Mouse (Mus musculus): ENCODE measurements around the gene 2210016L21Rik. TPM values are rescaled to one million over a fixed set of nuclear protein-coding genes. Genes with fewer than 3 reads are reported as not detected.

2210016L21Rik gene
- polyA plus RNA-seq, 1 experiment, result 16.6 TPM

- Histone ChIP-seq H3K27ac (ENCODE audit: insufficient read depth, low read length) (no peak overlapping the region), H3K4me1 (ENCODE audit: control insufficient read depth, insufficient read depth, low read length) (no peaks in the 10 kb centered on the region), H3K4me3 (ENCODE audit: insufficient read depth, low read length) (no peak overlapping the region)
- no peak for TF ChIP-seq CTCF (IDR thresholded peaks at IDR 0.05; ENCODE audit: borderline replicate concordance, insufficient read depth, low read length)
- no peak for TF ChIP-seq POLR2A (IDR thresholded peaks at IDR 0.05; ENCODE audit: low read depth, low read length)
Measured at GRCm38 (mm10) chr5:114972201-114972600, 30.2 kb downstream of the 2210016L21Rik start.

- TF ChIP-seq POLR2A (IDR thresholded peaks at IDR 0.05; ENCODE audit: low read depth, low read length), result no peak
- no peak for TF ChIP-seq CTCF (IDR thresholded peaks at IDR 0.05; ENCODE audit: borderline replicate concordance, insufficient read depth, low read length)
- no peak overlapping the region for H3K27ac ChIP-seq (ENCODE audit: insufficient read depth, low read length)
- H3K4me1 ChIP-seq (ENCODE audit: control insufficient read depth, insufficient read depth, low read length), result no peaks in the 10 kb centered on the region
- no peak overlapping the region for H3K4me3 ChIP-seq (ENCODE audit: insufficient read depth, low read length)
Measured at GRCm38 (mm10) chr5:114973131-114973530, 31.2 kb downstream of the 2210016L21Rik start.

GRCm38 (mm10) chr5:114976935-114977334 is 35.0 kb downstream of the 2210016L21Rik start:
- no peaks in the 10 kb centered on the region for H3K4me1 ChIP-seq (ENCODE audit: control insufficient read depth, insufficient read depth, low read length)
- no peak overlapping the region for H3K27ac ChIP-seq (ENCODE audit: insufficient read depth, low read length)
- no peak for TF ChIP-seq POLR2A (IDR thresholded peaks at IDR 0.05; ENCODE audit: low read depth, low read length)
- no peak for TF ChIP-seq CTCF (IDR thresholded peaks at IDR 0.05; ENCODE audit: borderline replicate concordance, insufficient read depth, low read length)
- no peak overlapping the region for H3K4me3 ChIP-seq (ENCODE audit: insufficient read depth, low read length)

- TF ChIP-seq POLR2A (IDR thresholded peaks at IDR 0.05; ENCODE audit: low read depth, low read length) (no peak), CTCF (IDR thresholded peaks at IDR 0.05; ENCODE audit: borderline replicate concordance, insufficient read depth, low read length) (no peak)
- H3K4me3 ChIP-seq (ENCODE audit: insufficient read depth, low read length), result no peak overlapping the region
- no peak overlapping the region for H3K27ac ChIP-seq (ENCODE audit: insufficient read depth, low read length)
Measured at GRCm38 (mm10) chr5:114978473-114978872, 36.5 kb downstream of the 2210016L21Rik start.

GRCm38 (mm10) chr5:114978888-114979249 is 36.9 kb downstream of the 2210016L21Rik start:
- TF ChIP-seq POLR2A (IDR thresholded peaks at IDR 0.05; ENCODE audit: low read depth, low read length) (no peak), CTCF (IDR thresholded peaks at IDR 0.05; ENCODE audit: borderline replicate concordance, insufficient read depth, low read length) (peak; percentile 43; the same call in 1 of the 2 replicates)
- Histone ChIP-seq H3K4me1 (ENCODE audit: control insufficient read depth, insufficient read depth, low read length) (no peaks in the 10 kb centered on the region), H3K4me3 (ENCODE audit: insufficient read depth, low read length) (0 out of 2 replicates have a peak overlapping the region, but pooled peaks have one; percentile 6), H3K27ac (ENCODE audit: insufficient read depth, low read length) (no peak overlapping the region)

More at GRCm38 (mm10) chr5:114978473-114978872, 36.5 kb downstream of the 2210016L21Rik start:
- H3K4me1 ChIP-seq (ENCODE audit: control insufficient read depth, insufficient read depth, low read length), result no peaks in the 10 kb centered on the region

- Histone ChIP-seq H3K4me1 (ENCODE audit: control insufficient read depth, insufficient read depth, low read length) (no peaks in the 10 kb centered on the region), H3K4me3 (ENCODE audit: insufficient read depth, low read length) (peak overlapping the region; percentile 33), H3K27ac (ENCODE audit: insufficient read depth, low read length) (peak overlapping the region; percentile 32)
- peak; percentile 58 for TF ChIP-seq POLR2A (IDR thresholded peaks at IDR 0.05; ENCODE audit: low read depth, low read length)
- TF ChIP-seq CTCF (IDR thresholded peaks at IDR 0.05; ENCODE audit: borderline replicate concordance, insufficient read depth, low read length), result peak; percentile 97
Measured at GRCm38 (mm10) chr5:114979250-114980121, 37.5 kb downstream of the 2210016L21Rik start.

GRCm38 (mm10) chr5:114980122-114980748 is 38.3 kb downstream of the 2210016L21Rik start:
- Histone ChIP-seq H3K4me3 (ENCODE audit: insufficient read depth, low read length) (peak overlapping the region; percentile 33; the same call in 1 of the 2 replicates), H3K27ac (ENCODE audit: insufficient read depth, low read length) (no peak overlapping the region)
- TF ChIP-seq CTCF (IDR thresholded peaks at IDR 0.05; ENCODE audit: borderline replicate concordance, insufficient read depth, low read length), result no peak
- TF ChIP-seq POLR2A (IDR thresholded peaks at IDR 0.05; ENCODE audit: low read depth, low read length), result no peak

GRCm38 (mm10) chr5:114982001-114982400 is 40.0 kb downstream of the 2210016L21Rik start:
- H3K4me1 ChIP-seq (ENCODE audit: control insufficient read depth, insufficient read depth, low read length), result no peaks in the 10 kb centered on the region
- TF ChIP-seq CTCF (IDR thresholded peaks at IDR 0.05; ENCODE audit: borderline replicate concordance, insufficient read depth, low read length) (no peak), POLR2A (IDR thresholded peaks at IDR 0.05; ENCODE audit: low read depth, low read length) (no peak)
- H3K27ac ChIP-seq (ENCODE audit: insufficient read depth, low read length), result no peak overlapping the region
- no peak overlapping the region for H3K4me3 ChIP-seq (ENCODE audit: insufficient read depth, low read length)

More at GRCm38 (mm10) chr5:114980122-114980748, 38.3 kb downstream of the 2210016L21Rik start:
- H3K4me1 ChIP-seq (ENCODE audit: control insufficient read depth, insufficient read depth, low read length), result no peaks in the 10 kb centered on the region

- Histone ChIP-seq H3K4me1 (ENCODE audit: control insufficient read depth, insufficient read depth, low read length) (no peaks in the 10 kb centered on the region), H3K4me3 (ENCODE audit: insufficient read depth, low read length) (no peak overlapping the region), H3K27ac (ENCODE audit: insufficient read depth, low read length) (no peak overlapping the region)
- TF ChIP-seq CTCF (IDR thresholded peaks at IDR 0.05; ENCODE audit: borderline replicate concordance, insufficient read depth, low read length), result no peak
- no peak for TF ChIP-seq POLR2A (IDR thresholded peaks at IDR 0.05; ENCODE audit: low read depth, low read length)
Measured at GRCm38 (mm10) chr5:114985074-114985473, 43.1 kb downstream of the 2210016L21Rik start.

GRCm38 (mm10) chr5:114996447-114996846 is 54.5 kb downstream of the 2210016L21Rik start:
- Histone ChIP-seq H3K4me3 (ENCODE audit: insufficient read depth, low read length) (no peak overlapping the region), H3K27ac (ENCODE audit: insufficient read depth, low read length) (no peak overlapping the region), H3K4me1 (ENCODE audit: control insufficient read depth, insufficient read depth, low read length) (no peaks in the 10 kb centered on the region)
- no peak for TF ChIP-seq POLR2A (IDR thresholded peaks at IDR 0.05; ENCODE audit: low read depth, low read length)
- TF ChIP-seq CTCF (IDR thresholded peaks at IDR 0.05; ENCODE audit: borderline replicate concordance, insufficient read depth, low read length), result no peak

Measured in embryonic fibroblast, embryonic 13.5 days (primary cell).